Mouse (Mus musculus): ENCODE data around the gene Urah. TPM values are rescaled to one million over a fixed set of nuclear protein-coding genes. Genes with fewer than 3 reads are reported as not detected.
A peak's percentile ranks its signal among the peaks of the same experiment; 100 is the strongest.

Urah gene
- polyA plus RNA-seq, 1 experiment from 2014 or later, result not detected

GRCm38 (mm10) chr7:140857550-140858505, 23.0 kb downstream of the Urah start, which contains the start of gene Bet1l:
TSS of gene Bet1l (minus strand) at chr7:140857577.
- peak; percentile 54 for ATAC-seq (ENCODE audit: low read depth)
- Histone ChIP-seq H3K4me3 (peak within 1 kb of the TSS; percentile 67), H3K4me1 (replicated peaks) (peaks cover 42% of the 10 kb centered on the region), H3K27ac (replicated peaks) (peak within 1 kb of the TSS; percentile 93), H3K9me3 (no peaks in the 10 kb centered on the region), H3K27me3 (no peaks in the 10 kb centered on the region), H3K4me2 (peak within 1 kb of the TSS; percentile 99), H3K9ac (peak within 1 kb of the TSS; percentile 95), H3K36me3 (peaks cover 65% of the 10 kb centered on the region)
- 40% methylated on average over 40 of the region's 40 CpGs for WGBS

DNA sequence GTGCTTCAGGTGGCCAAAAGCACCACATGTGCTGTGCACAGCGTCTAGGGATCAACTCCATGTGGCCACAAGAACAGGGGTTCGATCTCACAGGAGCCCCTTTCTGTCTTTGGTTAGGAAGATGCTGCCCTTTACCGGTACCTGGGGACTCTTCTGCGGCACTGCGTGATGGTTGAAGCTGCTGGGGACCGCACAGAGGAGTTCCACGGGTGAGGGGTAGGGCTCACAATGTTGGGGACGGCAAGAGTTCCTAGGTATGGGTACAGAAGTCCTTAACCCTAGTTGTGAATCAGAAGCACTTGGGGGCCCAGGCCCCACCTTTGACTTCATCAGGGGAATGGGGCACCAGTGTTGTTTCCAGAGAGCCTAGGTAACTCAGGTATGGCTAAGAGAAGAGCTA, 23.9 kb downstream of the Urah start:
- Histone ChIP-seq H3K4me3 (peak overlapping the region; percentile 67), H3K27me3 (no peaks in the 10 kb centered on the region), H3K4me1 (replicated peaks) (peaks cover 42% of the 10 kb centered on the region), H3K4me2 (peak overlapping the region; percentile 99), H3K9me3 (no peaks in the 10 kb centered on the region), H3K27ac (replicated peaks) (no peak overlapping the region), H3K36me3 (peaks cover 65% of the 10 kb centered on the region), H3K9ac (peak overlapping the region; percentile 95)
- WGBS, result 94% methylated on average over 8 of the region's 8 CpGs
- no peak for ATAC-seq (ENCODE audit: low read depth)

- Histone ChIP-seq H3K4me1 (replicated peaks) (peaks cover 37% of the 10 kb centered on the region), H3K4me3 (no peak overlapping the region), H3K9me3 (no peaks in the 10 kb centered on the region), H3K36me3 (peaks cover 66% of the 10 kb centered on the region), H3K4me2 (peak overlapping the region; percentile 99; the same call in 1 of the 2 replicates), H3K9ac (0 out of 2 replicates have a peak overlapping the region, but pooled peaks have one; percentile 0), H3K27me3 (no peaks in the 10 kb centered on the region), H3K27ac (replicated peaks) (no peak overlapping the region)
- ATAC-seq (ENCODE audit: low read depth), result no peak
- whole genome bisulfite sequencing, result 71% methylated on average over 6 of the region's 6 CpGs
These were observed 25.2 kb downstream of the Urah start for GRCm38 (mm10) chr7:140859997-140860396.

GRCm38 (mm10) chr7:140860728-140861127, 25.9 kb downstream of the Urah start:
- H3K9ac ChIP-seq, result no peak overlapping the region
- H3K27ac ChIP-seq (replicated peaks), result no peak overlapping the region
- ATAC-seq (ENCODE audit: low read depth), result no peak
- H3K4me3 ChIP-seq, result no peak overlapping the region
- no peak overlapping the region for H3K4me2 ChIP-seq
- no peaks in the 10 kb centered on the region for H3K9me3 ChIP-seq
- WGBS, result 92% methylated on average over 5 of the region's 5 CpGs
- no peaks in the 10 kb centered on the region for H3K27me3 ChIP-seq
- H3K36me3 ChIP-seq, result peaks cover 66% of the 10 kb centered on the region
- peaks cover 30% of the 10 kb centered on the region for H3K4me1 ChIP-seq (replicated peaks)

DNA sequence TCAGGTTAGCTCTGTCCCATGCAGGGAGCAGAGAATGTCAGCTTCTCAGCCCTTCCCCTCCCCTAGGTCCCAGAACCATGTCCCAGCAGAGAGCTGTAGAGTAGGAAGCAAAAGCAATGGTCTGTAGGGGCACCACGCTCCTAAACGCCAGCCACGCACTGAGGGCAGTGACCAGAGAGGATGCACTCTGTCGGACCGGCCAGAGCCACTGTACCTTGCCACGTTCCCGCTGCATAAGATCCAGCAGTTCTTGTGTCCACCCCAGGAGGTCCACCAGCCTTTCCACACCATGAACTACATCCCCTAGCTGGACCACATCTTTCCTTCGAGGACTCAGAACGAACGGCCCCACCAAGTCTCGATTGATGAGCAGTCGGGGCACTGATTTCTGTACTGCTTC, 29.9 kb downstream of the Urah start:
- 91% methylated on average over 12 of the region's 12 CpGs for WGBS
- Histone ChIP-seq H3K9ac (no peak overlapping the region), H3K4me3 (no peak overlapping the region), H3K4me1 (replicated peaks) (peaks cover 8% of the 10 kb centered on the region), H3K27ac (replicated peaks) (no peak overlapping the region), H3K36me3 (peaks cover 74% of the 10 kb centered on the region), H3K4me2 (no peak overlapping the region), H3K9me3 (no peaks in the 10 kb centered on the region), H3K27me3 (no peaks in the 10 kb centered on the region)
- no peak for ATAC-seq (ENCODE audit: low read depth)

- H3K9me3 ChIP-seq, result no peaks in the 10 kb centered on the region
- no peak overlapping the region for H3K4me2 ChIP-seq
- peaks cover 51% of the 10 kb centered on the region for H3K36me3 ChIP-seq
- no peak overlapping the region for H3K27ac ChIP-seq (replicated peaks)
- no peak for ATAC-seq (ENCODE audit: low read depth)
- H3K9ac ChIP-seq, result no peak overlapping the region
- H3K4me3 ChIP-seq, result no peak overlapping the region
- H3K4me1 ChIP-seq (replicated peaks), result no peaks in the 10 kb centered on the region
- no peaks in the 10 kb centered on the region for H3K27me3 ChIP-seq
- WGBS, result 91% methylated on average over 4 of the region's 4 CpGs
These were observed 39.4 kb downstream of the Urah start for GRCm38 (mm10) chr7:140874224-140874623.

DNA sequence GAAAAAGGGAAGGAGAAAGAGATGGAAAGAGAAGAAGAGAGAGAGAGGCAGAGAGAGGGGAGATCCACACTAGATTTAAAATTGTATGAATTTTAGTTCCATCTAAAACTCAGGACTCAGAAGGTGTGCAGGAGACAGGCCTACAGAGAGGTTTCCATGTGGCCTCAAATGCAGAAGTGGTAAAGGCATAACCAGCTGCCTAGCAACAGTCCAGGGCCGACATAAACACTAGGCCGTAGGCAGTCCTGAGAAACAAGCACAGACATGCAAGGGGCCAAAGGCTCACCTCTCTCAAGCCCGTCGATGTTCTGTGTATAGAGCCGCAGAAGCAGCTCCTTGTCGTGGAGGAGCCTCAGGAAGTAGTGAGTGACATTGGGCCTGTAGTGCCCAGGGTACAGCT, 42.5 kb downstream of the Urah start:
- peaks cover 10% of the 10 kb centered on the region for H3K4me1 ChIP-seq (replicated peaks)
- no peaks in the 10 kb centered on the region for H3K27me3 ChIP-seq
- no peaks in the 10 kb centered on the region for H3K9me3 ChIP-seq
- 87% methylated on average over 6 of the region's 6 CpGs for WGBS
- H3K27ac ChIP-seq (replicated peaks), result no peak overlapping the region
- no peak overlapping the region for H3K9ac ChIP-seq
- H3K4me3 ChIP-seq, result no peak overlapping the region
- H3K4me2 ChIP-seq, result no peak overlapping the region
- H3K36me3 ChIP-seq, result peaks cover 38% of the 10 kb centered on the region
- ATAC-seq (ENCODE audit: low read depth), result no peak

GRCm38 (mm10) chr7:140879355-140879754, 44.5 kb downstream of the Urah start:
- Histone ChIP-seq H3K27ac (replicated peaks) (no peak overlapping the region), H3K4me3 (no peak overlapping the region), H3K36me3 (peaks cover 37% of the 10 kb centered on the region), H3K4me2 (no peak overlapping the region), H3K4me1 (replicated peaks) (peaks cover 26% of the 10 kb centered on the region), H3K9ac (no peak overlapping the region), H3K9me3 (no peaks in the 10 kb centered on the region), H3K27me3 (no peaks in the 10 kb centered on the region)
- no peak for ATAC-seq (ENCODE audit: low read depth)
- WGBS, result 94% methylated on average over 7 of the region's 7 CpGs

DNA sequence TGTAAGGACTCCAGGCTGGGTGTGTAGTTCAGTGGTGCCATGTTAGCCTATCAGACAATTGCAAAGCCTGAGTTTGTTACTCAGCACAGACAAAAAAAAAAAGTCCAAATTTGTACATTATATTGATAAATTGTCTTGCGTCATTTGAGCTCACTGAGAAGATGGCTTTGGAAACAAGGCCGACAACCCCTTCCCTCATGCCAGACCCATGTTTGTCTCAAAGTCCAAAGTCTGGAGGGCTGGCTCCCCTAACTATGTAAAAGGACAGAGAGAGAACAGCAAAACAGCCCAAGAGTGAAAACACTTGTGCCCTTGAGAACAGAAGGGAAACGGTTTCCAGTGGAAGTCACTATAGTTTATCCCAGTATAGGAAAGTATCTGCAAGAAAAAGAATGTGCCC, 45.6 kb downstream of the Urah start:
- Histone ChIP-seq H3K9ac (peak overlapping the region; percentile 18; the same call in 1 of the 2 replicates), H3K27ac (replicated peaks) (no peak overlapping the region), H3K4me2 (peak overlapping the region; percentile 69; the same call in 1 of the 2 replicates), H3K4me3 (0 out of 2 replicates have a peak overlapping the region, but pooled peaks have one; percentile 91), H3K27me3 (no peaks in the 10 kb centered on the region), H3K9me3 (no peaks in the 10 kb centered on the region), H3K36me3 (peaks cover 35% of the 10 kb centered on the region), H3K4me1 (replicated peaks) (peaks cover 26% of the 10 kb centered on the region)
- WGBS, result 90% methylated on average over 3 of the region's 3 CpGs
- ATAC-seq (ENCODE audit: low read depth), result no peak

GRCm38 (mm10) chr7:140880865-140881515, 46.2 kb downstream of the Urah start:
- Histone ChIP-seq H3K27me3 (no peaks in the 10 kb centered on the region), H3K9me3 (no peaks in the 10 kb centered on the region), H3K4me2 (peak overlapping the region; percentile 69), H3K4me1 (replicated peaks) (peaks cover 26% of the 10 kb centered on the region), H3K27ac (replicated peaks) (peak overlapping the region; percentile 86), H3K9ac (peak overlapping the region; percentile 93), H3K4me3 (peak overlapping the region; percentile 91), H3K36me3 (peaks cover 35% of the 10 kb centered on the region)
- 26% methylated on average over 8 of the region's 8 CpGs for WGBS
- no peak for ATAC-seq (ENCODE audit: low read depth)

DNA sequence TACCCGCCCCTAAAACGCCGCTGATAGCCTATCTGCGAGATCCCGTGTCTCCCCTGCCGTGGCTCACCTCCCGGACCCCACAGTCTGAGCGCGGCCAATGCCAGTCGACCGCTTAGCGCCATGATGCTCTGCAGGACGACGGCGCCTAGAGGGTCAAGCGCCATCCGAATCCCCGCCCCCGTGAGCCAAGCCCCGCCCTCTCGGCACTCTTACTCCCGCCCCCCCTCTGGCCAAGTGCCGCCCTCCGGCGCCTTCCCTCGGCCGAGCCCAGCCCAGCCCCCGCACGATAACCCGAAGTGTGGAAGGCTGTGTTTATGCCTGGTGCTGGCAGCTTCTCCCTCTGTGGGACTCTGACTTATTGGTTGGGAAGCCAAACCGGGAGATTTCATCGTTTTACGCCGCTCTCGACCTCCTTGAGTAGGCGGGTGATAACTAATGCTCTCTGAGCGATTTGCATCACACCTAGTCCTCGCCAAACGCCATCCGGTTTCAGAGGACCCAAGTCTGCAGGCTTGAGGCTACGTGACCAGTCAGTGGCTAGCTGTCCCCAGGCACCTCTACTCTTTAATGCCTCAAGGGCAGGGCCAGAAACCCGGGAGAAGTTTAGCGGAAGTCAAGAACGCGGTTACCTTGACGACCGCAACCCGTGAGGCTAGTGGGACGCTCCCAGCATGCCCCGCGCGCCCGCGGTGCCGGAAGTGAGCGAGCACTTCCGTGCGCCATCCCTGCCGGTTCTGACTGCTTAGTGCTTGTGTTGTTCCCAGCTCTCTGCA, 47.1 kb downstream of the Urah start, which contains the start of the genes Psmd13 and Sirt3:
TSS of gene Psmd13 (plus strand) at position 273 of the 773 bp plus-strand sequence.
TSS of gene Sirt3 (minus strand) at position 614 of the 773 bp plus-strand sequence.
- peak within 1 kb of the TSS; percentile 93 for H3K9ac ChIP-seq
- H3K9me3 ChIP-seq, result no peaks in the 10 kb centered on the region
- no peaks in the 10 kb centered on the region for H3K27me3 ChIP-seq
- H3K4me3 ChIP-seq, result peak within 1 kb of the TSS; percentile 91
- peaks cover 26% of the 10 kb centered on the region for H3K4me1 ChIP-seq (replicated peaks)
- WGBS, result under 1% methylated on average over 59 of the region's 59 CpGs
- peaks cover 35% of the 10 kb centered on the region for H3K36me3 ChIP-seq
- ATAC-seq (ENCODE audit: low read depth), result peak; percentile 98
- peak within 1 kb of the TSS; percentile 86 for H3K27ac ChIP-seq (replicated peaks)
- peak within 1 kb of the TSS; percentile 69 for H3K4me2 ChIP-seq
